Mouse (Mus musculus) frontal cortex, postnatal 36 days (tissue): ENCODE data around the gene B4galt2.
A peak's percentile ranks its signal among the peaks of the same experiment; 100 is the strongest.

Experiments
- DNase-seq, 2 experiments: peaks; one replicate each; pipeline ENCODE4 v3.0.0; 2022; ENCODE audit warnings: low spot score in 2 of 2

Gene B4galt2

GRCm38 (mm10) chr4:117908834-117909453, 25.7 kb upstream of the B4galt2 start:
- DNase-seq, result peak in 1 of 2 experiments; percentile 52

- DNase-seq, result no peak
These were observed 22.9 kb upstream of the B4galt2 start for GRCm38 (mm10) chr4:117906196-117906595.

GRCm38 (mm10) chr4:117904761-117905160, 21.5 kb upstream of the B4galt2 start:
- no peak for DNase-seq

- peak in 1 of 2 experiments; percentile 68 for DNase-seq
These were observed 20.8 kb upstream of the B4galt2 start for GRCm38 (mm10) chr4:117904094-117904493.

GRCm38 (mm10) chr4:117898111-117898510, 14.8 kb upstream of the B4galt2 start:
- no peak for DNase-seq

GRCm38 (mm10) chr4:117896031-117896430, 12.7 kb upstream of the B4galt2 start:
- no peak for DNase-seq

GRCm38 (mm10) chr4:117895339-117895738, 12.1 kb upstream of the B4galt2 start:
- DNase-seq, result no peak

- no peak for DNase-seq
These were observed 11.3 kb upstream of the B4galt2 start for GRCm38 (mm10) chr4:117894601-117895000.

GRCm38 (mm10) chr4:117893376-117893775, 10.1 kb upstream of the B4galt2 start:
- no peak for DNase-seq

GRCm38 (mm10) chr4:117891738-117892161, 8.5 kb upstream of the B4galt2 start, which contains the start of gene Dph2:
Dph2 (minus strand) TSS chr4:117892032.
- peak; percentile 80 to 85 for DNase-seq

GRCm38 (mm10) chr4:117890750-117891149, 7.5 kb upstream of the B4galt2 start:
- DNase-seq, result no peak

- DNase-seq, result no peak
These were observed 6.7 kb upstream of the B4galt2 start for GRCm38 (mm10) chr4:117890031-117890430.

GRCm38 (mm10) chr4:117889471-117889870, 6.2 kb upstream of the B4galt2 start:
- no peak for DNase-seq

- no peak for DNase-seq
These were observed 4.6 kb upstream of the B4galt2 start for GRCm38 (mm10) chr4:117887920-117888319.

- DNase-seq, result peak; percentile 95 to 96
These were observed 3.8 kb upstream of the B4galt2 start, which contains the start of gene Atp6v0b for GRCm38 (mm10) chr4:117887133-117887532. Atp6v0b (minus strand) TSS chr4:117887333.

- DNase-seq, result no peak
These were observed 3.4 kb upstream of the B4galt2 start for GRCm38 (mm10) chr4:117886644-117887043.

- DNase-seq, result no peak
These were observed 2.7 kb upstream of the B4galt2 start for GRCm38 (mm10) chr4:117885994-117886393.

- DNase-seq, result no peak
These were observed 1.8 kb upstream of the B4galt2 start for GRCm38 (mm10) chr4:117885093-117885492.

- DNase-seq, result no peak
These were observed 859 bp upstream of the B4galt2 start for GRCm38 (mm10) chr4:117884146-117884545.

- no peak for DNase-seq
These were observed 4.6 kb downstream of the B4galt2 start for GRCm38 (mm10) chr4:117878703-117879102.

GRCm38 (mm10) chr4:117878301-117878700, 5.0 kb downstream of the B4galt2 start:
- no peak for DNase-seq

GRCm38 (mm10) chr4:117873615-117874014, 9.7 kb downstream of the B4galt2 start:
- no peak for DNase-seq

GRCm38 (mm10) chr4:117872471-117872886, 10.8 kb downstream of the B4galt2 start, which contains the start of gene Ccdc24:
Ccdc24 (minus strand) TSS chr4:117872557.
- DNase-seq, result no peak

GRCm38 (mm10) chr4:117871787-117872186, 11.5 kb downstream of the B4galt2 start:
- DNase-seq, result no peak
